Mouse (Mus musculus): Measurements from ENCODE around the gene 2310009B15Rik.

Gene 2310009B15Rik

DNA sequence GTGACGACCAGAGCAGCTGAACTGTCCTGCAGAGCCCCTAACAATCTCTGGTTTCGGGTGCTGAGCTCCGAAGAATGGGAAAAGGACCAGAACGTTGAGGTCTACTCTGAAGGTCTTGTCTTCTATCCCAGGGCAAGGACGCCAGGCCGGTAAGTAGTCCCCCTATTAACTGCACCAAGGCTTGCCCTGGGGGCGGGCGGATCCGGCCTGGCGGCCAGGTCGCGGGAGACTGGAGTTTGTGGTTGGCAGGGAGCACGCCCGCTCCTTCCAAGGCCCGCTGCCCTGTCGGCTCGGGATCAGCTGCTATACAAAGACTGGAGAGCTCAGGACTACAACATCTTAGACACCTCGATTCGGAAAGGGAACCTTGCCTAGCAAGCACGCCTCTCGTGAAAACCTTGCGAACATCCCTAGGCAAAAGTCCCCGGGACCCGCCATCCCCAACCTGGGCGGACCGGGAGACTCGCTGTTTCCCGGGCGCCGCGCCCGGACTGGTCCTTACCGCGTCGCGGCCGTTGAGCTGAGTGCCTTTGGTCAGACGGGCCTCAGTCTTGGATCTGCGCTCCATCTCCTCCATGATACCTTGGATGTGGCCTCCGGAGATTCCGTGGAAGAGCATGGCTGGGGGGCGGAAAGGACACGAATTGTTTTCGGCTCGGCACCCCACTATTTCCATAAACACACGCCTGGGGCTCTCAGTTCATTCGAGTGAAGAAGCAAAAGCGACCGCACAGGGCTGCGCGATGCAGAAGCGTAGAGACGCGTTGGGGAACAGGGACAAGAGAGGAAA, 15.2 kb downstream of the 2310009B15Rik start:
- no peak for DNase-seq

DNA sequence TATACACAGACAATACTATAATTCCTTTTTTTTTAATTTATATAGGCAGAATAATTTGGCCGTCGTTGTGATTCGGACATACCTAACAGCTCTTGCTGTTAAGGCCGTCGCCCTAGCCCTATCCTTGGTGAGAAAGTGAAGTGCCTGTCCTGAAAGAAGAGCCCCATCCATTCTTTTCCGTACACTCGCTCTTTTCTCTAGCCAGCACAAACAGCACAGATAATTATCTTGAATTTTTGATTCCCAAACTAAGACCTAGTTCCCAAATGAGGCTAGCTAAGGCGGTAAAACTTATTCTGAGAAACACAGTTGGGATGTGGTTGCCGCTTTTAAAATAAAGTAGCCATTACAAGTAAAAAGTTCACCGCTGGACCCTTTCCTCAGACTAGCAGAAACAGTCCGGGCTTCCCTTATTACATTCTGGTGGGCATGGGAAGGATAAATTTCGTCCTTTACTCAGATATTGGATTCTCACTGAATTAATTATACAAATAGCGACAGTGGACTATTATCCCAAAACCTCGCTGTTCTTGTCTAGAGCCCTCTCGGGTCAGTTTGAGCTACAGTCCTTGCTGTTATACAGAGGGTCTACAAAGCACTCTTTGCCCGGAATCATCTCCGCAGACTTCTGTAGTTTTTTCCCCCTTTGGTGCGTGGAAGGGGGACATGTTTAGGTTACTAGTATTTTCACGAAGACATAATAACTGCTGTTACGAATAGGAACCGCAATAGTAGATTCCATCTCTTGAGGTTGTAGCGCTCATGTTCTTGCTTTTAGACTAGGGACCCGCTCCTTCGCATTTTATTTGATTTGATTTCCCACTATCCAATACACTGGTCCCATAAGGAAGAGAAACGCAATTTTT, 16.0 kb downstream of the 2310009B15Rik start:
- DNase-seq, result no peak

DNA sequence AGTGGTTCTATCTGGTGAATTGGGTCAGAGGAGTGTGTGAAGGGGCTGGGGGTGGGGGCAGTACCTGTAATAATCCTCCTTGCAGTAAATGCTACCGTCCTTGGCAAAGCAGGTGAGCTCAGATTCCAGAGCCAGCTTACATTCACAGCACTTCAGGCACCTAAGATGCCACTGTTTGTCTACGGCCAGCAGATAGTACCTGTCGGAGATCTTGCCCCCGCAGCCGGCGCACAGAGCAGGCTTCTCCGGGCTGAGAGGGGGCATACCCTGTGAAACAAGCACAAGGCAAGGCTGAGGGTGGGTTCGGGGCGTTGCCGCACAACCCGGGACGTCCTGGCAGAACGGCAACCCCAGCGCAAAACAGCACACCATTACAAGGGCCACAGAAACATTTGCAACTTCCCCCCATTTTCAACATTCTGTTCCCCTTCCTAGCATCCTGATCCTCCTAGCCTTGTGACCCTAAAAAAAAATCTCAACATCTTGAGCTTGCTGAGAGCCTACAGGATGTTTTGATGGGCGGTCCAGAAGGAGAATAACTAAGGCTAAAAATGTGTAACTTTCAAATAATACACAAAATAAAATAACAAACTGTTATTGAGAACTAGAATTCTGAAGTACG, 16.7 kb downstream of the 2310009B15Rik start:
- no peak for DNase-seq

DNA sequence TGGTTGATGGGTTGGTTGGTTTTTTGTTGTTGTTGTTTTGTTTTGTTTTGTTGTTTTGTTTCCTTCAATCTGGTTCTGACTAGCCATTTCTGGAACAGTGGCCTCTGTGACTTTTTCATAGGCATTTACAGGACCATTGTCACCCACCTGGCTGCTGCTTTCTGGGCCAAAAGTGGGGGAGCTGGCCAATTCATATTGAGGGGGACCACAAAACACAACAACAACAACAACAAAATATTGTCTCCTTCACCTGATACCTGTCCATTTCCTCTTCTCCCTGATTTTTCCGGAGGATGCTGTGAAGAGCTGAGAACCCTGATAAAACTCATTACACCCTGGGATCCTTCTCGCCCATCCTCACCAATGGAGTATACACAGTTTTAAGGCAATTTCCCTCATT, 17.4 kb downstream of the 2310009B15Rik start:
- DNase-seq, result no peak

DNA sequence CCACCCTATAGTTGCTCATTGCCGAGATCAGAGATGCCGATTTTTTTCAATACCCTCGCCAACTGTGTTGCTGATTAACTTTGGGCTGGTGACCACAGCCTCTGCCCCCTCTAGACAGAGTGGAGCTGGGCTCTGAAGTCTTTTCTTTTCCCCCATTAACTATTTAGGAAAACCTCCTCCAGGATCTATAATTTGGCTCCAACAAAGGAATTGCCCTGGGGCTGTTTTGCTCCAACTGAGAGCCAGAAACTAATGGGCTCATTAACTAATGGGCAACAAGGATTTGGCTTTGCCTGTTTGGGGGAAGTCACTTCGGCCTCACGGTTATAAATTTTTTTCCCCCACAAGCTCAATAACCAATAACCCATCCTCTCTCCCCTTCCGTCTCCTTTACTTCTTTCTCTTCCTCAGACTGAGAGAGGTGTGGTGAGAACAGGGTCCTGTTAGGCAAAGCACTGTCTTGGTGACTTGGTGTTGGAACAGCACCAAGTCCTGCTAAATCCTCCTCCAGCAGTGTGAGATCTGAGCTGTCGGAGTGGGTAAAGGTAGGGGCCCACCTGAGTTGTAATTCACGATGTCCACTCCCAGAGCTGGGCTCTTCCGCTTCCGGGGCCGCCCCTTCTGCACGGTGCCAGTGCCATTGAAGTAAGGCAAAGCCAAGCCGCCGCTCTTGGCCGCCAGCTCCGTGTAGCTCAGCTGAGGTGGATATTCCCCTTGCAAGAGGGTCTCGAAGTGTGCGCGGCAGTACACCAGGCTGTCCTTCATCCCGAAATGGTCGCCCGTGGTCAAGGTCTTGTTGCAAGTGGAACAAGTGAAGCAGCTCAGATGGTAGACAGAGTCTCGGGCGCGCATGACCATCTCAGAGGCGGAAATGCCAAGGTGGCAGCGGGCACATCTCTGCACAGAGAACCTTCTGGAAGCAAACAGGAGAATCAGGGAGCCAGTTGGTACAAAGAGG, 18.6 kb downstream of the 2310009B15Rik start:
- no peak for DNase-seq

DNA sequence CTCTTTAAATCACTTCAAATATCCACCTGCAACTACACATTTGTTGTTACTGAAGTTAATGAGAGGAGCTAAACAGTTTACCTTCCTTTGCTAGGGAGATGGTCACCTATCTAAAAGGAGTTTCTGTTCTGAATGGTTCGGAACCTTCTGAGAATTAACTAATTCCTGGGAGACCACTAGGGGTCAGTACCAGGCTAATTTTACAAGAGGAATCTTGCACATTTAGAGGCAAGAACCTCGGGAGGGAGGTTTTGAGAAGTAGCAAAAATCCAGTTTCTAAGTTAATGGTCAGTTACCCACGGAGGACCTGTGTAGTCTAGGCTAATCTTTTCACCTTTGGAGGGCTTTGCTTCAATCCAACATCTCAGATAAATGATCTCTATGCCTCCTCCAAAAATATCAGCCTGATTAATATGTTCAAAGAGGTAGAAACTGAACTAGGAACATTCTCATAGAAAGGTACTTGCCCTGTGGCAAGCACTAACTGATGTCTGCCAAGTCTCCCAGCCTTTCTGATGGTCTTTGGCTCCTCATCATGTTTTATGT, 21.2 kb downstream of the 2310009B15Rik start:
- DNase-seq, result peak; percentile 65

DNA sequence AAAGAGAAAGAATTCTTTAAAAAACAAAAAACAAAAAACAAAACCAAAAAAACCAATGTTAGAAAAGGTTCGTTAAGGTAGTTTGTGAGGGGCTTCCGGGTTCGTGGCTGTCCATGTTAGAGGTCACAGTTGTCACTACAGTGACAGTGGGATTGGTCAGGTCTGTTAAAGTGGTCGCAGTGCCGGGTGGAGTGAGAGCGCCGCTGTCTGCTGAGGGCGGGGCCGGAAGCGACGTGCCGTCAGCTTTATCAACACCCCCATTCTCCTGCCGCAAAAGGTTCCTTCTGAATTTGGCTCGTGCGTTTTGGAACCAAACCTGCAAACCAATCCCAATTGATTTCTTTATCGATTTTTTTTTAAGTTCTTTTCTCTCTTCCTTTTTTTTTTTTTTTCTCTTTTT, 25.3 kb downstream of the 2310009B15Rik start:
- no peak for DNase-seq

DNA sequence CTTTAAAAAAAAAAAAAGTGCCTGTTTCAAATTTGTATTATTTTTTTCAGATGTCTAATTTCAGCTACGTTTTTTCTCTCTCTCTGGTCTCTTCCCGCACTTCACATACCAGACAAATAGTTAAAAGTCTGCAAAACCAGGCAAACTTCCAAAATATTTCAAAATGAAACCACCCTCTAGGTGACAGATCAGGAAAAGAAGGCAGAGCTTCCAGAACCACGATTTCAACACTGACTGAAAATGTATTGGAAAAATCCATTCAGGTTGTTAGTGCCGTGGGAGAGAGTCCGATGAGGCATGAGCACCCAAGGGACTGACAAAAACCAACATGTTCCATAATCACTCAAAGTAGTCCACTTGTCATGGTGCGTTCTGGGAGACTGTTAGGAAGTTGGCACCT, 29.8 kb downstream of the 2310009B15Rik start:
- DNase-seq, result no peak

DNA sequence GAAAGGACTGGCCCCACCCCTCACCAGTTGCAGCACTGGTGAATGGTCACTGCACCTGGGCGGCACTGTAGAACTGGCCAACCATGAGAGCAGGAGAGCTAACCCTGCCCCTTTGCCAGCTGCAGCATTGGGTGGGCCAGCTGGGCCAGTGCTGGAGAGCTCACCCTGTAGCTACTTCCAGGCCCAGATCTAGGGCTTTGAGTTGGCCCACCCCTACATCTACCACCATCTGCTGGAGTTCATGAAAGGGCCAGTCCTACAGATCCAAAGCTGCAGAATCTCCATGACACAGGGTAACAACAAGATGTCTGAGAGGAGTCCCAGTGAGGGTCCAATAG, 33.7 kb downstream of the 2310009B15Rik start:
- no peak for DNase-seq

DNA sequence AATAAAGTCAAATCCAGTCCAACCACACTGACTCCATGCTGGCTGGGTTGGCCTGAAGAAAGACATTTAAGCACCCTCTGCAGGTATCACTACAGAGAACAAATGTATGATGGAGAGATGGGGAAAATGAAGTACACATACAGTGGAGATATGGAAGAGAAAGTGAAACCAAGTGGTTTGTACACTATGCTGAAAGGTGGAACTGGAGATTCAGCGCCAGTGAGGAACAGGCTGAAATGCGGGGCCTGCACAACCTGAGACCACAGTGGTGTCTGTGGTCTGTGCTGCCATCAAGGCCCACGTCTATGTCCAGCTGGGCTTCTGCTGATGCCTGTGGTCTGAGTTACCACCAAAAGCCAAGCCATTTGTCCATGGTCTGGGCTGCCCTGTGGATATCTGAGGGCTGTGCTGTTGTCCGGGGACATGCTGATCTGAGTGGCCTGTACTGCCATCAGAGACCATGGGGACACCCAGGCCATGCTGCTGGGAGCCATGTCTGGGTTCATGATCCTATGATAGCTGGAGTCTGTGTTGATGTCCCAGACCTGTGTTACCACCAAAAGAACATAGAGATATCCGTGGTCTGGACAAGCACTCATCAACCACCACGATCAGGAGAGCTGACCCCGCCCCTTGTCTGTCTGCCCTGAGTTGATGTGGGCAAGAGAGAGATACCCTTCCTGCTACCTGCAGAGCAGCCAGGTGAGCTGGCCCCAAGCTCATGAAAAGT, 34.2 kb downstream of the 2310009B15Rik start:
- no peak for DNase-seq
